Mouse (Mus musculus) embryo, embryonic 9.5 days (tissue): ENCODE results near the gene Shd.

ENCODE experiments used
- DNase-seq: peaks from one replicate; pipeline ENCODE4 v3.0.0-alpha.2; 2017; ENCODE audit errors: extremely low spot score

The Shd gene

DNA sequence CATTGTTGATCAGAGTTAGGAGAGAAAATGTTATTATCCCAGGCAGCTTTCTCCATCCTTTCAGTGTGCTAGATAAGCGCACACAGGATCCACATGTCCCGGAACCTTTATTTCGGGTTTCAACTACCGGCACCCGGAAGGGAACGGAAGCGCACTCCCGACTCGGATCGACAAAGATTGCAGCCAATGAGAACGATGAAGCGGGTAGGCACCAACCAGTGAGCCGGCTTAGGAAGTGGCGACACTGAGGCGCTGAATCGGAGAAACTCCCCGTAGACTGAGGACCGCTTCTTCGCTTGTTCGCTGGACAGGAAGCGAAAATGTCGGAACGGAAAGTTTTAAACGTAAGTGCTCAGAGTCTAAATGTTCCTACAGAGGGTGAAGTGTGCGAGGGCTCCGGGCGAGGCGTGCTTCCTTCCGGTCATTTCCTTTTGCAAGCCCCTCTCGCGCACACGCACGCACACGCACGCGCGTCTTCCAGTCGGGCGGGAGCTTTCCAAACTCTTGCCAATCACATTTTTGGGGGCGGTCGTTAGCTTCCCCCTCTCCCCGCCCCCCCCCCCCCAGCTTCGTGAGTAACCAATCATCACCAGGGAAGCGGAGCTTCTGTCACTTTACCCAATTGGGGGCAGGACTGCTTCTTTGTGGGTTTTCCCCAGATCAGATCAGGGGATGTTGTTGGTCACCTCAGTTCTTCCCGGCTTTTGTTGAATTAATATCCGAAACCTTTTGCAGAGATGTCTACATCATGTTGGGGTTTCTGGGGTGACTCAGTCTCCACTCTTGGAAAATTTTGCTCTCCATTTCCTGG, 11.1 kb upstream of the Shd start, which contains the start of gene Yju2:
Gene Yju2 (plus strand): TSS at position 182 of the 811 bp plus-strand sequence.
- DNase-seq, result peak; percentile 96

GRCm38 (mm10) chr17:55959946-55960740, 10.1 kb upstream of the Shd start:
- no peak for DNase-seq

GRCm38 (mm10) chr17:55960791-55961190, 9.5 kb upstream of the Shd start:
- no peak for DNase-seq

DNA sequence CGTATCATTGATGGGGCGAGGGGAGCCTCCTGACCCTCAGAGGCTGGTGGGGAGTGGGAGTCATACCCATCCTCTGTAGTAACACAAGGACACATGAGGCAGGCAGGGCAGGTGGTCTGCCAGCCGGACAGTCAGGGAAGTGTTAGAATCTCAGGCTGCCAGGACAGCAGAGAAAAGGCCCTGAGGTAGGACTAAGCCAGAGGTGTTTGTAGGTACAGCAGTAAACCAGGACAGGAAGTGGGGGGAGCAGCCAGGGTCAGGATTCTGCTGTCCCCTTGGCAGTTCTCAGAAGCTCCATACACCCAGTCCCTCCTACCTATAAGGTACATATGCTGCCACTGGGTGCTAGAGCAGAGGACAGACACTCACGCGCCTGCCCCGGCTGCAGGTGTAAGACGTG, 8.6 kb upstream of the Shd start:
- no peak for DNase-seq

GRCm38 (mm10) chr17:55963171-55963570, 7.1 kb upstream of the Shd start:
- DNase-seq, result no peak

DNA sequence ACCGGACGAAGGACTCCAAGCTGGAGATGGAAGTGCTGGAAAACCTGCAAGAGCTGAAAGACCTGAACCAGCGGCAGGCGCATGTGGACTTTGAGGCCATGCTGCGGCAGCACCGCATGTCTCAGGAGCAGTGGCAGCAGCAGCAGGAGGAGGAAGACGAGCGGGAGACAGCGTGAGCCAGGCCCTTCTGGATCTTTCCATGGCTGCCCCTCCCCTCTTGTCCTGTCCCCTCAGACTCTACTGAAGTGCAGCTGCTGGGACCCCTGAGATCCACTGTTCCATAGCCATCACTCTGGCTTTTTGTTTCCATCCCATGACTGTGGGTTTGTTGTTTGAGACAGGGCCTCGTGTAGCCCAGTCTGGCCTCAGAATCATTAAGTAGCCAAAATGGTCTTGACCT, 5.8 kb upstream of the Shd start:
- no peak for DNase-seq

GRCm38 (mm10) chr17:55964996-55965395, 5.3 kb upstream of the Shd start:
- no peak for DNase-seq

DNA sequence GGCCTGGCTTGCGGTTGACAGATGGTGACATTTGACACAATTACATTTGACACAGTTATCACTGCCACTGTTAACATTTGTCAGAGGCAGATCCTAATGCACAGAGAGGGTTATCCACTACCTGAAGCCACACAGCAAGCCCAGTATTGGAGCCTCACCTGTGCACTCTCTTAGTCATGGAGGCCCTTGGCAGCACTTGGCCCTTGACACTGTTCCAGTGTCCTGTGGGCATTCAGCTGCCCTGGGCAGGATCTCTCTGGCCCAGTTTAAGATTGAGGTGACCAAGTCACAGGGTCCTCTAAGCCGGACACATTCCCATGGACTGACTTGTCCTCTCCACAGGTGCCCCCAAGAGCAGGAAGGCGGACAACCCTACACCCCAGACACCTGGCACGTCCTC, 3.1 kb upstream of the Shd start:
- no peak for DNase-seq

- DNase-seq, result no peak
These were observed 2.1 kb upstream of the Shd start for GRCm38 (mm10) chr17:55968210-55968609.

GRCm38 (mm10) chr17:55969560-55969959, 707 bp upstream of the Shd start:
- peak; percentile 27 for DNase-seq

DNA sequence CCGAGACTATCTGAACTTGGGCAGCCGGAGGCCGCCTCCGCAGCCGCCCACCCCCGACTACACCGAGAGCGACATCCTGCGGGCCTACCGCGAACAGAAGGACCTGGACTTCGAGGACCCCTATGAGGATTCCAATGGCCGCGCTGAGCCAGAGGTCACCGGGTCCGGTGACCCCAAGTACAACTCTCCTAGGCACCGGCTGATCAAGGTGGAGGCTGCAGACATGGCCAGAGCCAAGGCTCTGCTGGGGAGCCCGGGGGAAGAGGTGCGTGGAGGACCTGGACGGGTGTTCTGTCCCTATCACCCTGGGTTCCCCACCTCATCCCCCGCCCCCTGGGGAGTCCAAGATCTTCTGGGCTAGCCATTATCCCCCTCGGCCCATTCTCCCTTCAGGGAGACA, 1.2 kb downstream of the Shd start:
- no peak for DNase-seq

GRCm38 (mm10) chr17:55976255-55976862, 6.1 kb downstream of the Shd start:
- peak; percentile 75 for DNase-seq

DNA sequence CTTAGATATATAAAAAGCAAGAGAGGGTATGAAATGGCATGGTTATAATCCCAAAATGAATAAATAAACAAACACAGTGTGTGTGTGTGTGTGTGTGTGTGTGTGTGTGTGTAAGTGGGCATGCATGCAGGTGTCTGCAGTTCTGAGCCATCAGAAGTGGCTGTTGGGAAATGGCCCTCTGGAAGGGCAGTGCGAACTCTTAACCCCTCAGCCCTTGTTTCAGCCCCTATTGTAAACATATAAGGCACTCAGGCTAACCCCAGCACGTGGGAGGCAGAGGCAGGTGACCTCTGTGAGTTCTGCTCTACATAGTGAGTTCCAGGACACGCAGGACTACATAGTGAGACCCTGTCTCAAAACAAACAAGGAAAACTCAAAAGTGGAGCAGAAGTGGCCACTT, 7.0 kb downstream of the Shd start:
- no peak for DNase-seq

GRCm38 (mm10) chr17:55986030-55986961, 16.0 kb downstream of the Shd start, which contains the start of gene Fsd1:
Gene Fsd1 (plus strand): TSS chr17:55986509.
- DNase-seq, result peak; percentile 80

DNA sequence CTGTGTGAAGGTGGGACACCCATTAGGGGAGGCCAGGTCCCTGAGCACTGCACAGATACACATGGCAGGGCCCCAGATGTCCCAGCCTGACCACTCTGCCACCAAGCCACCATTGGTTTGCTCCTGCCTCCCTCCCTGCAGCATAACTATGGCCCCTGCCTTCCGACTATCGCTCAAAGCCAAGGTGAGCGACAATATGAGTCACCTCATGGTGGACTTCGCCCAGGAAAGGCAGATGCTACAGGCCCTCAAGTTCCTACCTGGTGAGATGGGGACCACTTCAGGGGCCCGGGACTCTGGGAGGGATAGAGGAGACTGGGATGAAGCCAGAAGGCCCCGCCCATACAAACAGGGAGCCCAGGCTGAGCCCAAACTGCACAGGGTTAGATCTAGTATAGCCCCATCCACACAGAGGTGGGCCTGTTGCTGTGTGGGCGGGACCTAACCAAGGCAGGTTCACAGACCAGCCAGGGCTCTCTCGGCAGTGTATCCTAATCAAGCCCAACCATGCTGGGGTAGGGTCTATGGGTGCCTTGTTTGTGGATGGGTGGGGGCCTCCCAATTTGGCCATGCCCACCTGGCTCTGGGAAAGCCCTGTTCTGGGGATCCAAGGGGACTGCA, 20.1 kb downstream of the Shd start:
- DNase-seq, result no peak

DNA sequence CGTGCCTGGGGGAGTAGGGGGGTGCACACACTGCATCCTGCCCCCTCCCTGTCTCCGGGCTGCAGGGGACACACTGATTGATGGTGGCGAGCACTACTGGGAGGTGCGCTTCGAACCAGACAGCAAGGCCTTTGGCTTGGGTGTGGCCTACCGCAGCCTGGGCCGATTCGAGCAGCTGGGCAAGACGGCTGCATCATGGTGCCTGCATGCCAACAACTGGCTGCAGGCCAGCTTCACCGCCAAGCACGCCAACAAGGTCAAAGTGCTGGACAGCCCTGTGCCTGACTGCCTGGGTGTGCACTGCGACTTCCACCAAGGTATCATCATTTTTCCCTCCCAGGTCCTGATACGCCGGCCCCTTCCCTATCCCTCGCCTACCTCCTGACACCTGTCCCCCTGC, 25.7 kb downstream of the Shd start:
- DNase-seq, result no peak

- peak; percentile 66 for DNase-seq
These were observed 29.7 kb downstream of the Shd start for GRCm38 (mm10) chr17:55999794-56000499.

DNA sequence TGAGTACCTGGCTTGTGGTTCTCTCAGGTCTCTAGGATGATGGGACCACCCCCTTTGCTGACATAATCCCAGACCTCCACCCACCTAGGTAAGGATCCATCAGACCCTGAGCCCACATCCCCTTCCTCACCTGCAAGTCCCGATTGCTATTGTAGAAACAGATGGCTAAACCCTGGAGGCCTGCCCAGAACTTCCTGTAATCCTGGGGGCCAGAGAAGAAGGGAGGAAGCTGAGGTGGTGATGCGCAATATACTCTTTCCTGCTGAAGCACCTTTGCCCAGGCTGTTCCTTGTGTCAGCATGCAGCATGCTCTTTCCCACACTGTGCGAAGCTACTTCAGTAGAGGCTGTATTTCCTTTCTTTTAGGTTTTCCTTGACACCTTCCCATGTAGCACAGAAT, 32.7 kb downstream of the Shd start:
- DNase-seq, result no peak

GRCm38 (mm10) chr17:56005415-56006061, 35.3 kb downstream of the Shd start, which contains the start of the genes Stap2 and Mpnd:
Gene Stap2 (minus strand): TSS chr17:56005584.
Gene Mpnd (plus strand): TSS chr17:56005711.
- no peak for DNase-seq

DNA sequence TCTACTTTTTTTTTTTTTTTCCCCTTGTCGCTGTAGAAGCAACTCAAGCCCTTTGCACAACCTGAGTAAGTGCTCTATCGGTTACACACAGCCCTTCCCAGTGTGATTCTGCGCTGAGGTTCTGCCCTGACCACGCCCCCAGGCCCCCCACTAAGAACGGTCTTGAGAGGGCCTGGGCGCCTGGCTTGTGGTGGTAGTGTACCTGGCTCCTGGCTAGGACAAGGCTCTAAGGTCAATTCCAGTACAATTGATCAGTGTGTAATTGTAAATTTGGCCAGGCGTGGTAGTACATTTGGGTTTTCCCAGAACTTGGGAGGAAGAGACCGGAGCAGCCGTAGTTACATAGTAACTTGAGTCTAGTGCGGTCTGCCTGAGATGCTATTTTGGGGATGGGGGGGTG, 36.7 kb downstream of the Shd start:
- DNase-seq, result no peak
